Mouse (Mus musculus): ENCODE results near the gene Hdgfl2. TPM values are rescaled to one million over a fixed set of nuclear protein-coding genes. Genes with fewer than 3 reads are reported as not detected.

The Hdgfl2 gene
- total and polyA plus RNA-seq, 3 experiments: 35.3 to 93.6 (median 68.9) TPM

DNA sequence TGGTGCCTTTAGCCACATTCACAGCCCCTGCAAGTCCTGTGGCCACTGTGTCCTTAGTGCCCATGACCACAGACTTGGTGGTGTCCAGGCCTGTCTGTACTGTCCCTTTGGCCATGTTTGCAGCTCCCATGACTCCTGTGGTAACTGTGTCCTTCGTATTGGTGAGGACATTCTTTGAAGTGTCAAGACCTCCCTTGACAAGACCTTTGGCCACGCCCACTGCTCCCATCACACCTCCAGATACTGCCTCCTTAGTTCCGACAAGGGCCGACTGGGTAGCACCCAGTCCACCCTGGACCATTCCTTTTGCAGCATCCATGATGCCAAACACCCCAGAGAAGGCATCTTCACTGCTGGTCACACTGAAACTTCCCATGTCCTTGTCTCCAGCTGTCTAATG is 27.5 kb downstream of the Hdgfl2 start:
- 0 out of 4 replicates have a peak, but pooled peaks cover 0 to 2% of the 10 kb centered on the region in 2 experiments for H3K4me1 ChIP-seq (ENCODE audit: control insufficient read depth in 1 of 2, insufficient read depth in 2 of 2)
- H3K4me3 ChIP-seq (replicated peaks in 1 of 3; ENCODE audit: low read depth in 2 of 3, low read length in 2 of 3, poor library complexity in 1 of 3): no peak overlapping the region
- H3K27ac ChIP-seq (ENCODE audit: insufficient read depth, low read depth): no peak overlapping the region
- dilution Hi-C loops (cut with MboI; ENCODE audit: extremely low pct_ligation_motif_present, extremely low pct_unique_long_range_greater_than_20kb, low sequenced_read_pairs) (no loop called here), in situ Hi-C loops (cut with MboI; ENCODE audit: low pct_ligation_motif_present, low pct_unique_long_range_greater_than_20kb, low sequenced_read_pairs) (no loop called here)
- no peak for TF ChIP-seq POLR2A (IDR thresholded peaks at IDR 0.05; ENCODE audit: low read depth, low read length)
- no peak for TF ChIP-seq NRF1 (IDR thresholded peaks at IDR 0.05; ENCODE audit: low read depth, low read length)
- no peak for TF ChIP-seq TBP (conservative IDR thresholded peaks at IDR 0.05; ENCODE audit: low read depth, low read length)
- no peak for TF ChIP-seq MEF2A (IDR thresholded peaks at IDR 0.05; ENCODE audit: borderline replicate concordance, low read depth, low read length)
- no peak for TF ChIP-seq MAX (IDR thresholded peaks at IDR 0.05; ENCODE audit: low read length)
- no peak for TF ChIP-seq MXI1 (IDR thresholded peaks at IDR 0.05; ENCODE audit: low read depth, low read length)
- TF ChIP-seq RAD21 (IDR thresholded peaks at IDR 0.05; ENCODE audit: low read depth, low read length): no peak
- no peak for TF ChIP-seq PAX5 (IDR thresholded peaks at IDR 0.05; ENCODE audit: low read length)
- DNase-seq (ENCODE audit: extremely low read depth): no peak
- no peaks in the 10 kb centered on the region for H3K79me2 ChIP-seq (replicated peaks; ENCODE audit: control insufficient read depth, extremely low read depth, insufficient read depth, poor library complexity, severe bottlenecking)
- no peaks in the 10 kb centered on the region for H3K9me3 ChIP-seq (replicated peaks; ENCODE audit: low read length)
- H3K27me3 ChIP-seq (replicated peaks): no peaks in the 10 kb centered on the region
- H3K9ac ChIP-seq (ENCODE audit: insufficient read depth, low read depth): no peak overlapping the region
- H3K4me2 ChIP-seq (ENCODE audit: insufficient read depth, low read depth, poor library complexity, severe bottlenecking): no peak overlapping the region
- H3K36me3 ChIP-seq (replicated peaks in 1 of 2; ENCODE audit: control insufficient read depth in 1 of 2, insufficient read depth in 1 of 2, low read length in 1 of 2): peaks cover 21 to 53% of the 10 kb centered on the region in 2 experiments

DNA sequence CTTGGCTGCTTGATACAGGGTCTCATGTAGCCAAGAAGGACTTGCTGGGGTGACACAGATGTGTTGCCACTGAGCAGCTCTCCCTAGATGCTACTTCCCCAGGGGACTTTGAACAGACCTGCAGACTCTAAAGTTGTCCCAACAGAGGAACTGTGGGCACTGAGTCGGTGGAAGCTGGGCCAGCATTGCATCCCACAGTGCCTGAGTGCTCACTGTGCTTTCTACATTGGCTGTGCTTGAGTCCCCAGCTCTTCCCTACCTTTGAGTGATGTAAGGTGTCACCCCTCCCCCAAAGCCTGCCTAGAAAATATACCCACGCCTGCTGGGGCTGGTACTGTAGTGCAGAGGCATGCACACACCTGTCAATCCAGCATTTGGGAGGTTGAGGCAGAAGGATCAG is 28.3 kb downstream of the Hdgfl2 start:
- H3K4me3 ChIP-seq (replicated peaks in 1 of 3; ENCODE audit: low read depth in 2 of 3, low read length in 2 of 3, poor library complexity in 1 of 3): no peak overlapping the region
- H3K9me3 ChIP-seq (replicated peaks; ENCODE audit: low read length): no peaks in the 10 kb centered on the region
- H3K79me2 ChIP-seq (replicated peaks; ENCODE audit: control insufficient read depth, extremely low read depth, insufficient read depth, poor library complexity, severe bottlenecking): no peaks in the 10 kb centered on the region
- no peak overlapping the region for H3K27ac ChIP-seq (ENCODE audit: insufficient read depth, low read depth)
- TF ChIP-seq E2F4 (IDR thresholded peaks at IDR 0.05; ENCODE audit: insufficient replicate concordance, low read depth, low read length): no peak
- no peak for TF ChIP-seq MAZ (IDR thresholded peaks at IDR 0.05; ENCODE audit: low read depth, low read length)
- no peak for TF ChIP-seq TCF12 (IDR thresholded peaks at IDR 0.05; ENCODE audit: low read depth, low read length)
- TF ChIP-seq ZNF384 (IDR thresholded peaks at IDR 0.05; ENCODE audit: low read depth, low read length): no peak
- TF ChIP-seq MEF2A (IDR thresholded peaks at IDR 0.05; ENCODE audit: borderline replicate concordance, low read depth, low read length): no peak
- H3K9ac ChIP-seq (ENCODE audit: insufficient read depth, low read depth): no peak overlapping the region
- H3K4me1 ChIP-seq (ENCODE audit: control insufficient read depth in 1 of 2, insufficient read depth in 2 of 2): 0 out of 4 replicates have a peak, but pooled peaks cover 0 to 2% of the 10 kb centered on the region in 2 experiments
- no peak for DNase-seq (ENCODE audit: extremely low read depth)
- dilution Hi-C loops (cut with MboI; ENCODE audit: extremely low pct_ligation_motif_present, extremely low pct_unique_long_range_greater_than_20kb, low sequenced_read_pairs): no loop called here
- peaks cover 14 to 50% of the 10 kb centered on the region in 2 experiments for H3K36me3 ChIP-seq (replicated peaks in 1 of 2; ENCODE audit: control insufficient read depth in 1 of 2, insufficient read depth in 1 of 2, low read length in 1 of 2)
- no peak overlapping the region for H3K4me2 ChIP-seq (ENCODE audit: insufficient read depth, low read depth, poor library complexity, severe bottlenecking)
- no peaks in the 10 kb centered on the region for H3K27me3 ChIP-seq (replicated peaks)
- in situ Hi-C loops (cut with MboI; ENCODE audit: low pct_ligation_motif_present, low pct_unique_long_range_greater_than_20kb, low sequenced_read_pairs): no loop called here

DNA sequence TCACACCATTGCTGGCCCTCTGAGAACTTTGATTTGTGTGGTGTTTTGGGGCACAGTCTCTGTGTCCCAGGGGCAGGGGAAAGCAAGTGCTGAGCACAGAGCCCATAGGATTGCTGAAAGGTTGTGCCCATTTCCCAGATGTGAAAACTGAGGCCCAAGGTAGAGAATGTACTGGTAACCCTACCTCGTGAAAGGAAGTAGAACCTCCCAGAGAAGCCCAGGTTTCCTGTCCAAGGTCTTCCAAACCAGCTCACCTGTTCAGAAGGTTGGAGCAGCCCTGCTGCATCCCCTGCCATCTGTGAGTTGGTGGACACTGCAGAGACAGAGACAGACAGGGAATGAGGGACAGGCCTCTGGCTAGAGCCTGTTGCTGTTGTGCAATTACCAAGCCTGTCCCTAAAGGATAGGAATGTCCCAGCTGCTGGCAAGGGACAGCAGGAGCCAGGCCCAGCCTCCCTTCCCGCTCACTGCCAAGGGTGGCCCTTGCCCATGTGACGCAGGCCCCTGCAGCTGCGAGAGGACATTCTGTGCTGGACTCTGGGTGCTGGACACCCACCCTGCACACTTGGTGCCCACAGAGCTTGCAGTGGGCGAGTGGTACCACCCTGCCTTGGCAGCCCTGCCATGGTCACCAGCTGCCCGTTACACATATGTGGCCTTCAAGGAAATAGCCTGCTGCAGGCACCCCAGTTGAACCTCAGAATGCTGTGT is 29.1 kb downstream of the Hdgfl2 start:
- Histone ChIP-seq H3K36me3 (replicated peaks in 1 of 2; ENCODE audit: control insufficient read depth in 1 of 2, insufficient read depth in 1 of 2, low read length in 1 of 2) (peaks cover 6 to 45% of the 10 kb centered on the region in 2 experiments), H3K4me3 (replicated peaks in 1 of 3; ENCODE audit: low read depth in 2 of 3, low read length in 2 of 3, poor library complexity in 1 of 3) (no peak overlapping the region), H3K4me2 (ENCODE audit: insufficient read depth, low read depth, poor library complexity, severe bottlenecking) (no peak overlapping the region), H3K9ac (ENCODE audit: insufficient read depth, low read depth) (no peak overlapping the region), H3K27me3 (replicated peaks) (no peaks in the 10 kb centered on the region), H3K79me2 (replicated peaks; ENCODE audit: control insufficient read depth, extremely low read depth, insufficient read depth, poor library complexity, severe bottlenecking) (no peaks in the 10 kb centered on the region), H3K9me3 (replicated peaks; ENCODE audit: low read length) (no peaks in the 10 kb centered on the region), H3K4me1 (ENCODE audit: control insufficient read depth in 1 of 2, insufficient read depth in 2 of 2) (0 out of 4 replicates have a peak, but pooled peaks cover 0 to 2% of the 10 kb centered on the region in 2 experiments), H3K27ac (ENCODE audit: insufficient read depth, low read depth) (no peak overlapping the region)
- in situ Hi-C loops (cut with MboI; ENCODE audit: low pct_ligation_motif_present, low pct_unique_long_range_greater_than_20kb, low sequenced_read_pairs) (no loop called here), dilution Hi-C loops (cut with MboI; ENCODE audit: extremely low pct_ligation_motif_present, extremely low pct_unique_long_range_greater_than_20kb, low sequenced_read_pairs) (no loop called here)
- TF ChIP-seq MXI1 (IDR thresholded peaks at IDR 0.05; ENCODE audit: low read depth, low read length): no peak
- TF ChIP-seq JUND (conservative IDR thresholded peaks at IDR 0.05; ENCODE audit: low read depth, low read length): no peak
- TF ChIP-seq TCF12 (IDR thresholded peaks at IDR 0.05; ENCODE audit: low read depth, low read length): no peak
- no peak for TF ChIP-seq NRF1 (IDR thresholded peaks at IDR 0.05; ENCODE audit: low read depth, low read length)
- TF ChIP-seq CHD1 (IDR thresholded peaks at IDR 0.05; ENCODE audit: low read depth, low read length): no peak
- no peak for TF ChIP-seq MAZ (IDR thresholded peaks at IDR 0.05; ENCODE audit: low read depth, low read length)
- no peak for TF ChIP-seq MAFK (IDR thresholded peaks at IDR 0.05; ENCODE audit: insufficient replicate concordance, low read length)
- no peak for TF ChIP-seq CHD2 (IDR thresholded peaks at IDR 0.05; ENCODE audit: low read length)
- TF ChIP-seq BHLHE40 (IDR thresholded peaks at IDR 0.05; ENCODE audit: low read depth, low read length): no peak
- no peak for TF ChIP-seq PAX5 (IDR thresholded peaks at IDR 0.05; ENCODE audit: low read length)
- TF ChIP-seq CTCF (conservative IDR thresholded peaks at IDR 0.05 in 1 of 2, IDR thresholded peaks at IDR 0.05 in 1 of 2; ENCODE audit: low read depth in 2 of 2, low read length in 2 of 2): no peak
- TF ChIP-seq SIN3A (IDR thresholded peaks at IDR 0.05; ENCODE audit: low read length): no peak
- TF ChIP-seq RAD21 (IDR thresholded peaks at IDR 0.05; ENCODE audit: low read depth, low read length): no peak
- no peak for TF ChIP-seq JUN (IDR thresholded peaks at IDR 0.05; ENCODE audit: insufficient read depth, low read depth, low read length)
- TF ChIP-seq E2F4 (IDR thresholded peaks at IDR 0.05; ENCODE audit: insufficient replicate concordance, low read depth, low read length): no peak
- no peak for TF ChIP-seq ZKSCAN1 (IDR thresholded peaks at IDR 0.05; ENCODE audit: borderline replicate concordance, low read depth, low read length)
- TF ChIP-seq RCOR1 (conservative IDR thresholded peaks at IDR 0.05; ENCODE audit: low read depth, low read length): no peak
- no peak for TF ChIP-seq MAX (IDR thresholded peaks at IDR 0.05; ENCODE audit: low read length)
- no peak for DNase-seq (ENCODE audit: extremely low read depth)
